Mouse (Mus musculus) spleen, postnatal 14 days (tissue): ENCODE measurements around the gene Nxnl1.

Experiments used
- DNase-seq, 2 experiments: peaks; one replicate each; pipeline ENCODE4 v3.0.0; 2021 to 2022; ENCODE audit warnings: low spot score in 2 of 2

Gene Nxnl1

DNA sequence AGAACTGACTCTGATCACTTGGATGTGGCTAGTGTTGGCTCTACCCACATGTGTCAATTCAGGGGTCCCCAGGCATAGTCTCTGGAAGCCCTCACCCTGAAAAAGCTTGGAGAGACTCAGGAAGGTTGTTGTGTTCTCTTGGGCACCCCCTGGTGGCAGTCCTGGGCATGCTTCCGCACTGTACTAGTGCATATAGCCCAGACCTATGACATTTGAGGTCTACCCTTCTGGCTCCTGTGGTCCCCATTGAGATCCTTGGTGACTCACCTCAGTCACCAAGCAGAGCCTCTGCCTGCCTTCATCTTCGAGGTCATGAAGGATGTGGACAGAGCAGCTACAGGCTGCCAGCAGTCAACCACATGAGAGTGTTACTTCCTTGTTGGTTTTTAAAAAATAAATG, 20.5 kb upstream of the Nxnl1 start:
- DNase-seq, result no peak

DNA sequence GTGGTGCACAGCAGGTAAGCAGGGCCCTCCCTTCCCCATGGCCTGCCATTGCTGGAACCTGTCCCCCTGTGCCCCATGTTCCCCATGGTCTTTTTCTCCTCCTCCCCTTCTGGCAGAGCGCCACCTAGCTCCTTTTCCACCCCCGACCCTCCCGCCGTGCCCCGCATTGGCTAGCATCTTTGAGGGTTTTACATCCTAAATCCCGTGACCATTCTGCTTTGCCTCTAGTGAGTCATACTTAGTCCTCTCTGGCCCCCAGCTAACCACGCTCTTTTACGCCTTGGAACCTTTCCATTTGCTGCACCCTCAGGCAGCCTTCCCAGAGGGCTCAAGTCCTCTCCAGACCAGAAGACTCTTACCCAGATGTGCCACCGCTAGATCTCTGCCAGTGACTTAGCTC, 13.8 kb upstream of the Nxnl1 start:
- no peak for DNase-seq

DNA sequence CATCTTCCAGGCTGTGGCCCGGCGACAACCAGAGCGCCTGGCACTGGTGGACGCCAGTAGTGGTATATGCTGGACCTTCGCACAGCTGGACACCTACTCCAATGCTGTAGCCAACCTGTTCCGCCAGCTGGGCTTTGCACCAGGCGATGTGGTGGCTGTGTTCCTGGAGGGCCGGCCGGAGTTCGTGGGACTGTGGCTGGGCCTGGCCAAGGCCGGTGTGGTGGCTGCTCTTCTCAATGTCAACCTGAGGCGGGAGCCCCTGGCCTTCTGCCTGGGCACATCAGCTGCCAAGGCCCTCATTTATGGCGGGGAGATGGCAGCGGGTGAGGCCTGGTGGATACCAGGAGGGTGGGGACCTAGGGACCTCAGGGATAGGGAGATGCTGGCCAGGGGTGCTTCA, 13.1 kb upstream of the Nxnl1 start:
- DNase-seq, result no peak

DNA sequence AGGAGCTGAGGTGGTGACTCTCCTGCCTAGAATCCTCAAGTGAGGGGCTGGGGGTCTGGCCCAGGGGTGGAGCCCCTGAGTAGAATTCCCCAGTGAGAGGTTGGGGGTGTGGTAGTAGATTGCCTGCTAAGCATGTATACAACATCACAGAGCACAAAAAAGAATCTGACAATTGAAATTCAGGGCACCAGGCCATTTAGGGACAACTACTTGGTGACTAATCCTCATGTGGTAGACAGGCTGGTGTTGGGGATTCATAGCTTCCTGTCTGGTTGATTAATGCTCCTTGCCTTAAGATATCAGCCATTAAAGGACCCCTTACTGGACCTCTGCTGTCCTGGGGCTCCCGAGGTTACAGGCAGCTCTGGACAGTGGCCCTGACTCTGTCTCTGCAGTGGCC, 12.6 kb upstream of the Nxnl1 start:
- no peak for DNase-seq

DNA sequence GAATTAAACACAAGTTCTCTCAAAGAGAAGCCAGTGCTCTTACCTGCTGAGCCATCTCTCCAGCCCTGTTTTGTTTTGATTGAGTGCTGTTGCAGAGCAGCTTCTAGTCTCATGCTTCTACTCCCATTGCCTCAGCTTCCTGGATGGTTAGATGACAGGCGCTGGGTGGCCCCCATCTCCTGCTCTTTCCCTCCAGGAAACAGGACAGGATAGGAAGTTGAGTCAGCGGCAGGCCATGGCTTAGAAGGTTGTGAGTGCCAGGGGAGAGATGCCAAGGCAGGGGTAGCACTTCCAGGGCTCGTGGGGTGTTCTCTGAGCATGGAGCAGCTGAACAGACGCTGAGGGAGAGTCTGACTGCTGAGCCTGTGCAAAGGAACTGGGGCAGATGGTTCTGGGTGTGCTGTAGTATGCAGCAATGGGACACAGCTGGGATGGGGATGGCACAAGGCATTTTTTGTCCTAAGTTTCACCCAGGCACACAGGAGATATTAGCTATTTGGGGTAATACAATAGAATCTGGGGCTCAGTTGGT, 11.5 kb upstream of the Nxnl1 start:
- no peak for DNase-seq

DNA sequence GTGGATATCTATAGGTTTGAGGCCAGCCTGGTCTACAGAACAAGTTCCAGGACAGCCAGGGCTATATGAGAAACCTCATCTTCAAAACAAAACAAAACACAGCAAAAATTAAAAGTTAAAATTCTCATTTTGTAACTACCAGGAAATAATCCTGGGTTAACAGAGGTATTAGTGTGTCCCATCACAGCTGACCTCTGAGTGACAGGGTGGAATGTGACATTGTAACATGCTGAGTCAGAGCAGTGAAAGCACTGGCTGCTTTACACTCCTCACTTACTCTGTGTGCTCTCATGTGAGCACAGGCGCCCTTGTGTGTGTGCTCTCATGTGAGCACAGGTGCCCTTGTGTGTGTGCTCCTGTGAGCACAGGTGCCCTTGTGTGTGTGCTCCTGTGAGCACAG, 8.6 kb upstream of the Nxnl1 start:
- DNase-seq, result no peak

DNA sequence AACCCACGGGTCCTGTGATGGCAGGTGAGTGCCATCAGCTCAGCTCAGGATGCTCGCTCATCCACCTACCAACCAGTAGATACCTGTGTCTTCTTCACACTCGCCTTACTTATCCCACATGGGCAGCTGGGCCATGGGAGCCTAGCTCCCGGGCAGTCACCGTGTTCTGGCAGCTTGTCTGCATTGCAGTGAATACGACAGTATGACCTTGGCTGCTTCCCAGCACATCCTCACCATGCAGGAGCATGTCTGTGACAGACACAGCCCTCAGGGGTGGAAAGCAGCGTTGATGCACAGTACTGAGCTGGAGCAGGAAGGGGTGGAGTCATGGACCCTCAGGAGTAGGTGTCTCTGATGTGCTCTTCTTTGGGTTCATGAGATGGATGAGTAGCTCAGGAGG, 8.0 kb upstream of the Nxnl1 start:
- DNase-seq, result no peak

DNA sequence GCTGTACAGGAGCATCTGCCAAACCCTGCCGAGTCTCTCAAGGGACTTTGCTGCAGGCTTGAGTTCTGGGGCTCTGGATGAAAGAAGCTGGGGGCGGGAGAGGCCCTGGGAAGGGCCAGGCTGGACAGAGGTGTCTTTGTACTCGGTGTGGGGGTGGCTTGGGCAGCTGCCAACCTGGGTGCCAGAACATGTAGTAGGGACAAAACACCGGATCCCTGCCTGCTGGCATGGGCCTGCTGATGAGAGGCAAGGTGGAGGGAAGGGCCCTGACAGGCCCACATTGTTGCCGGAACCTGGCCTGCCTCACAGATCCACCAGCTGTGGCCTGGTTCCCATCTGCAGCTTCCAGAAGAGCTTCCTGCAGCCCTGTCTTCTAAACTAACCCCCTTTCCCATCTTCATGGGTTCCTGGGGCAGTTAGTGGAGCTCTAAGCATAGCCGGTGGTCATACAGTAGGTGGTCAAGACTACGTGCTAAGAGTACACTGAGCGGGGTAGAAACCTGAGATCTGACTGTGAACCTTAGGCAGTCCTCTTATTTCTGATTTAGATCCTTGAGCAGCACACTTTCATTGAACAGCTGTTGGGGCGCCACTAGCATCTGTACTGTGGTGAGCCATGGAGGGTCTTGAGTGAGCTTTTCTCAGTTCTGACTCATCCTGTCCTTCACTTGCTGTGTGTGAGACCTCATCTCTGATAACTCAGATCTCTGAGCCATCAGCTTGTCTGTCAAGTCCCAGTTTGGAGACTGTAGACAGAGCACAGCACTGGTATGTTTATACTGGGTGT, 6.6 kb upstream of the Nxnl1 start:
- DNase-seq, result no peak

DNA sequence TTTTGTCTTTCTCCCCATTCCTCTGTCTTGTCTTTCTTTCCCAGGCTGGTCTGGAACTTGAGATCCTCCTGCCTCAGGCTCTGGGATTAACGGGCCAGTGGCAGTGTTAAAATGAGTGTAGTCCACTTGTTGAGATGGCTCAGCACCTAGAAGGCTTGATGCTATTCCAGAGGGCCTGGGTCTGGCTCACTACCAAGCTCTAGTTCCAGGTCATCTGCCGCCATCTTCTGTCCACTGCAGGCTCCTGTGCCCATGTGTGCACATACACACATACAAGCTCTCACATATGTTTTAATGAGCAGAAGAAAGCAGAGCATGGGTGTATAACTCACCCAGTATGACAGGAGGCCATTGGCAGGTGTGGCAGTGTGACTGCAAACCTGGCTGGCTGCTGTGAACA, 5.7 kb upstream of the Nxnl1 start:
- no peak for DNase-seq

DNA sequence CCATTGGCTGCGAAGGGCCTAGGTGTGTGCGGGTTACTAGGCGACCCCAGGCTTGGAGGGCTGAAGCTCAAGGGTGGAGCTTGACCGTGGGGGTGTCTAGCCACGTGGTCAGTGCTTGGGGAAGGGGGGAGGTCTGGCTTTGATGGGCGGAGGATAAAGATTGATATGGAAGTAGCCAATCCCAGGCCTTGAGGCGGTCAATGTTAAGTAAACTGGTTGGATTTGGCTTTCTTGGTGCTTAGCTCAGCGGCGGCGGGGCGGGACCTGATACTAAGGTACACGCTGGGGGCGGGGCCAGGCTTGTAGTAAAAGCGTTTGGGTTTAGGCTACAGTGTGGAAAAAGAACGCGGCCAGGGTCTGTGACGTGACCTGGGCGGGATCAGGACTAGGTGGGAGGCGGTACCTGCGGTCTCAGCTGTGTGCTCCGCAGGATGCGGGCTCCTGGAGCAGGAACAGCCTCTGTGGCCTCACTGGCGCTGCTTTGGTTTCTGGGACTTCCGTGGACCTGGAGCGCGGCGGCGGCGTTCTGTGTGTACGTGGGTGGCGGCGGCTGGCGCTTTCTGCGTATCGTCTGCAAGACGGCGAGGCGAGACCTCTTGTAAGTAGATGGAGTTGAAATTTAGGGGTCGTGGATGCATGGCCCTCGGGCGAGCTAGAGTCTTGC, 4.0 kb upstream of the Nxnl1 start:
- peak; percentile 61 to 66 for DNase-seq

DNA sequence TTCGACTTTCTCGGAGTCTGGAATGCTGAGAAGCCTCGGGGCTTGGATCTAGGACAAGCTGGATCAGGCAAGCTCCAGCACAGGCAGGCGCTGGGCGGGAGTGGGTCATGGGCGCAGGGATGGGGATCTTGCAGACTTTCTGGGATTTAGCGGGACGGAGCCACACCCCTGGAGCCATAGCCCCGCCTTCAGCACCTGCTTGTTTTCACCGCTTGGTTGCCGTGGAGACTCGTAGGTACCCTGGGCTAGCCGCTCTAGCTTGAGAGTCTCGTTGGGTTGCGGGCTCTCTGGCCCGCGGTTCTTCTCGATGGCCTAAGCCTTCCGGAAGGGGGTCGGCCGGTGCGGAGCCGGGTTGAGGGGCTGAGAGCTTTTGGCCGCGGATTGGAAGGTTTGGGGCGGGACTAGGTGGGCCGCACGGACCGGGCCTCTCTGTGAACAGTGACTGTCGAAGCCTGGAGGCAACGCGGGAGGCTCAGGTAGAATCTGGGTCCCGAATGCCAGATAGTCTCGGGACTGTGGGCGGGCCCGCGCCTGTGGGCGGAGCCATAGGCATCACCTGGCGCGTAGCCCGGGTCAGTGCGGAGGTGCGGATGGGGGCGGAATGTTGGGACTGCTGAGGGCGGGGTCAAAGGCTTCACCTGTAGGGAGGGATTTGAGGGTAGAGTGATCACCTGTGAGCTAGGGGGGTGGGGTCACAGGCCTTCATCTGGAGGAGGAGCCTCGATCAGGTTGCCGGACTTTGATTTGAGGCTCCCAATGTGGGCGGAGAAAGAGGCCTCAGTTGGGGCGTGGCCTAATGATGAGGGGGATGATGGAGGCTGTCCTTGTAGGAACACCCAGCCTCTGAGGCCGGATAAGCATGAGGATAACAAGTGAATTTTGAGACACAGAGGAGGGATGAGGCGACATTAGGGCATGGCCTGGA, 3.2 kb upstream of the Nxnl1 start:
- DNase-seq, result peak in 1 of 2 experiments; percentile 54

DNA sequence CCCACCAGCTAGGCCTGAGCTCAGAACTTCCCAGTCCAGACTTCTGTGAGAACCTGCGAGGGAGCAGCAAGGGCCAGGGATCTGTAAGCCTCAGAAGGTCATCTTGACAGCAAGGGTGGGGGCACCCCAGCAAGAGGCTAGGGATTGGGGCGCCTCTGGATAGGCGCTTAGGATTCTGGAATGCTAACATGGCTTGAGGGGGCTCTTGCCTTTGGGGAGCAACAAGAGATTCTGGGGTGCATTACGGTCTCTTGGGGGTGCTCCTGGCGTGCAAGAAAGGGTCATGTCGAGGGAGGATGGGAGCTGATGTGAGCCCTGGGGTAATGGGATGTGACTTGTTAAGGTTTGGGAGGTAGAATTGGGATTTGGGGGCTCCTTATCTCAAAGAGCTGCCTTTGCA, 2.5 kb upstream of the Nxnl1 start:
- DNase-seq, result no peak

DNA sequence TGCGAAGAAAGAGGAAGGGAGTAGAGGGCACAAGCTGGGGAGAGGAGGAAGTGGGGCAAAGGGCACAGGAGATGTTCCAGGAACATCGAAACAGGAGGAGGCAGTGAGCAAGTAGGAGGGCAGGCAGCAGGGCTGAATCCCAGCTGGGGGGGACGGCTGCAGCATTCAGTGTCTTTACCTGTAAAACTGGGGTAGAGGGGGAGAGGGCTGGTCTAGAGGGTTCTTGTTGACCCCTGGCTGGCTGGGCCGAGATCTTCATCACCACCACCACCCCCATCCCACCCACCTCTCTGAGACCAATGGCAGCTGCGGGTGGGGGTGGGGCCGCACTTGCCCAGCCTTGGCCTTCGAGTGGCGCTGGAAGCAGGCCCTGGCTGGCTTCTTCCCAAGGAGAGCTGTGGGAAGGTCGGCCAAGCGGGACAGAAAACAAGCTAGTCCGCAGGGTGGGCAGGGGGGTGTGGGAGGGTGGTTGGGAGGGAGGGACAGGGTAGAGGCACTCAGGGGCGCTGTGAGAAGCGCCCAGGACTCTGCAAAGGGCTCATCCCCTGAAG, 2.1 kb upstream of the Nxnl1 start, which contains the start of gene Slc27a1:
Gene Slc27a1 (plus strand): TSS at position 496 of the 551 bp plus-strand sequence.
- no peak for DNase-seq

DNA sequence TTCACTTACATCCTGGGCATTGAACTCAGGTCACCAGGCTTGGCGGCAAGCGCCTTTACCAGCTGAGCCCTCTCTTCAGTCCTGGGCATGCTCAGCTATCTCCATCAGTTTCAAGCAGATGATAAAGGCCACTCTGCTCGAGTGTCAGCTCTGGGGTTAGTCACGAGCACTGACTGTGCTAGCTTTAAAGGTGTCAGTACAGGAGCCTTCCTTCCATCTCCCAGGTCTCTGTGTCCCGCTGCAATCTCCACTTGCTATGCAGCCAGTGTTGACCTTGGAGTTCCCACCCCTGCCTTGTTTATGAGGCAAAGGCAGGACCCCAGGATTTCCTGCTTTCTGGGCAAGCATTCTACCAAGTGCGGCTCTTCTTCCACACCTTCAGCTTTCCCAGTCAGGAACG, 1.2 kb upstream of the Nxnl1 start:
- no peak for DNase-seq

DNA sequence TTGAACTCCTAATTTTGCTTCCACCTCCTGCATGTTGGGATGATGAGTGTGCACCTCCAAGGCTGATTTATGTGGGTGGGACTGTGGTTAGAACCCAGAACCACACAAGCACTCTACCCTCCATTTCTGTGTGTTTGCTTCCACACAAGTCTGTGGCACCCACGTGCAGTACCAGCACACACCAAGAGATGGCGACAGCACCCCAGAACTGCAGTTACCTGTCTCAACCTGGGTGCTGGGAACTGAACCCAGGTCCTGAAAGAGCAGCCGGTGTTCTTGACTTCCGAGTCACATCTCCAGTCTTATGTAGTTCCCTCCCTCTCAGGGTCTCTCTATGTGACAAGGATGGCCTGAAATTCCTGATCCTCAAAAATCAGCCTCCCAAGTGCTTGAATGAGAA, 2.4 kb downstream of the Nxnl1 start:
- no peak for DNase-seq

DNA sequence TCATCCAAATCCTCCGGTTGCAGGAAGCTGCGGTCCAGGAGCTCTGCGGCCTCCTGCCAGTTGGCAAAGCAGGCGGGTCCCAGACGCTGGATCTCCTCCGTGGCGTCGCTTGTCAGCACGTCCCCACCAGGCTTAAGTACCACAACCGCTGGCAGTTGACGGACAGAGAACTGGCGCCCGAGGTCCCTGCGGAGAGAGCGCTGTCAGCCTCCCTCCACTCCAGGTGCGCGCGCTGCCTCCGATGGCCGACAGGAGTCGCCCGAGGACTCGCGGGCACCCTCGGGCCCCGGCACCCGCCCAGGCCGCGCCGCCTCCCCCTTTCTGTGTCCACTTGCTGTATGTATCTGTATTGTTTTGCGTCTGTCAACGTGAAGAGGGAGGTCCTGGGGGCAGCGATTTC, 3.6 kb downstream of the Nxnl1 start:
- DNase-seq, result peak; percentile 68 to 84

DNA sequence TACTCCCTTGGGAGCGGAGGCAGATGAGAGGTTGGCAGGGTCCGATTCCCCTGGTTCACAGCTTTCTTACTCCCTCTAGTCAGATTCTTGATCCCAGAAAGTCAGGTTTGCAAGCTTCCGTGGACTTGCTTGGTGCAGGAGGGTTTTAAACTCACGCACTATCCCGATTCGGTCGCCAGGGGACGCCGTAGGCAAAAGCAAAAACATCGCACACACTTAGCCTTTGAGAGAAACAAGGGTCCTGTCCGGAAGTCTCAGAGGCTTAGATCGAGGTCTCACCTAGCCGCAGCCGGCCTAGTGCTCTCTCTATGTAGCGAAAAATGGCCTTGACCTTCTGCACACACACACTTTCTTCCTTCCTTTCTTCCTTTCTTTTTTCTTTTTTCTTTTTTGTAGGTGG, 5.0 kb downstream of the Nxnl1 start:
- peak in 1 of 2 experiments; percentile 45 for DNase-seq

DNA sequence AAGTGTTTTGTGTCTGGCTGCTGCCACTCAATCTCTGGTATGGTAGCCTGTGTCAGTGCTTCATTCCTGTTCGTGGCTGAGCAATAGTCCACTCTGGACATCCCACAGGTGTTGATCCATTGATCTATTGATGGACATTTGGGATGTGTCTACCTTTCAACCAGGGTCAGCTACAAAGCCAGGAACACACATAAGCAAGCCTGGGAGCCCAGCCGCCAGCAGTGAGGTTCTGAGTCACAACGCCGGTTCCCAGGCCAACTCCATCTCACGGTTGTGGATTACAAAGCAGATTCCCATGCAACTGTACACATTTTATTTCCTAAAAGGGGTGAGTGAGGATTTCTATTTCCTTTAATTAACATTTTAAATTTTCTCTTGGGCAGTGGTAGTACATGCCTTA, 5.6 kb downstream of the Nxnl1 start:
- no peak for DNase-seq

DNA sequence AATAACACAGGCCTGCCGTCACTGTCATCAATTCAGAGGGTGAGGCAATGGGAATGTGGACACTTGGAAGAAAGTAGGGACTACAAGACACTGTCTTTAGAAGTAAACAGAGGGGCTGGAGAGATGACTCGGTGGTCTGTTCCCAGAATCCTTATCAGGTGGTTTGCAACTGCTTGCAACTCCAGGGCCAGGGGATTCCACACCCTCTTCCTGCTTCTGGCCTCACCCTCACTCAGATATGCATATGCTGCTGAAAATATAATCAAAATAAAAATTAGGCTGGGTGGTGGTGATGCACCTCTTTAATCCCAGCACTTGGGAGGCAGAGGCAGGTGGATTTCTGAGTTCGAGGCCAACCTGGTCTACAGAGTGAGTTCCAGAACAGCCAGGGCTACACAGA, 6.3 kb downstream of the Nxnl1 start:
- DNase-seq, result no peak

DNA sequence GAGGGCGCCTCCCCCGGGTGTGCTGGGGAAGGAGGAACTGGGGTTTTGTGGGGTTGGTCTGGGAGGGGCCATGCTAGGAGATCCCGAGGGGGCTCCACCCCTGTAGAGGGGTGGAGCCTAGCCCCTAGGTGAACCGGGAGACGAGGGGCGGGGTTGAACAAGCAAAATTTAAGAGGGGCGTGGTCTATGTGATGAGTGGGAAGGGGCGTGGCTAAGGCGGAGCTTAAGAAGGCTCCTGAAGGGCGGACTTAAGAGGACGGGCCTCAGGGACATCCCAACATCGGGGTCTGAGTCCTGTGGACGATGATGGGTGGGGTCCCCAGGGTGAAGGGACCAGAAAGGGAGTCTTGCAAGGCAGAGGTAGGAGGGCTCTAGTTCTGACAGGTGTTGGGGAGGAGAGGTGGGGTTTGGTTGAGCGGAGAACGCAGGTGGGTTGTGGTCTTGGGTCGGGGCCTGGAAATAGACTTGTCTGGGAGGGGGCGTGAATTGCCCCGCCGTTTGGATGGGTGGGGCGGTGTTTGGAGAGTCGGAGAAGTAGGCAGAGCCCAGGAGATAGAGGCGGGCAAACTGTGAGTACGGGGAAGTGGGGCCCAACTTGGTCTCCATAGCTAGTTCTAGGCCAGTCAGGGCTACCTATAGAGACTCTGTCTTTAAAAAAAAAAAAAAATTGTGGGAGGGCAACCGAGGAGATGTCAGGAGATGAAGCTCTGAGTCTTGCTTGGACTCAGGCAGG, 7.3 kb downstream of the Nxnl1 start:
- DNase-seq, result peak; percentile 56 to 66
